Mouse (Mus musculus) thymus, postnatal 10 days (tissue): ENCODE measurements around the gene Aloxe3.
A peak's percentile ranks its signal among the peaks of the same experiment; 100 is the strongest.

Experiments used
- DNase-seq, 2 experiments: peaks; one replicate each; pipeline ENCODE4 v3.0.0; 2021; ENCODE audit warnings: low spot score in 2 of 2

Gene Aloxe3

DNA sequence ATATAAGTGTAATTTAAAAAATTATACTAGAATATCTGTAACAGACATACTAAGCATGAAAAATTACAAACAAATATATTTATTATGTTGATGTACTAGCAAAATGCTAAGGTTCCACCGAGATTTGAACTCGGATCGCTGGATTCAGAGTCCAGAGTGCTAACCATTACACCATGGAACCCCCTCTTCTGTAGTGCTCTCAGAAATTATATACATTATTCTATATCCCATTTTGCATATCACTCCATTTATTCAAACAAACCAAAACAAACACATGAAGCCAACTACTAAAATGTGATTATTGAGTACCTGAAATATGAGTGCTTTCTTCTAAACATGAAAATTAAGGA is 1.2 kb upstream of the Aloxe3 start:
- DNase-seq, result peak; percentile 41 to 76

DNA sequence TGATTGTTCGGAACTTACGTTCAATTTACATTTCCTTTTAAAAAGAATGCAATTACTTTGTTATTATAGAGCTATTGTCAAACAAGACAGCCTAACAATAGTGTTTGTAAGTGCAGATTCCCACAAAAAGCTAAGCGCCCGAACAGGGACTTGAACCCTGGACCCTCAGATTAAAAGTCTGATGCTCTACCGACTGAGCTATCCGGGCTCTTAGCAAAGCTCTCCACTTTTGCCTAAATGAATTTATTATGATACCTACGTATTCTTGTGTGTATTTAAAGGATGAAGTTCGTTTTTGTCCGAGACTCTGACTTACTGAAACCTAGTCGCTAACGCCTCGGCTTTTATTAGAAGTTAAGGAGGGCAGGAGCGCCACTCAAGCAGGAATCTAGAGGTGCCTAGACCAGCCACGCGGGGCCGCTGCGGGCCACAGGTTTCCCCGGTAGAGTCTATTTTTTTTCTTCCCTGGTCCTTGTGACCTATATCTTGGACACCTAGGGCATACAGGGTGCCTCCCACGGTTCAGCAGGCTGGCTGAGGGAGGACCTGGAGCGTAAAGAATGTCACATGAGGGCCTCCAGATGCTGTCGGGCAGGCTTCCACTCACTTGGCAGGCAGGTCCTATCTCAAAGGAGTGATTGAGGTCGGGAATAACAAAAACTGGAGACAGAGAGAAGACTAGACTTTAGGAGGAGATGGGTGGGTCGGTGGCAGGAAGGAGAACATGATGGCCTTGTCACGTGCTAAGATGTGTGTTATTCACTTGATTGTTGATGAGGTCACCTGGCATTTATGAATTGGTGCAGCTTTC is 450 bp upstream of the Aloxe3 start:
- peak; percentile 69 to 76 for DNase-seq

DNA sequence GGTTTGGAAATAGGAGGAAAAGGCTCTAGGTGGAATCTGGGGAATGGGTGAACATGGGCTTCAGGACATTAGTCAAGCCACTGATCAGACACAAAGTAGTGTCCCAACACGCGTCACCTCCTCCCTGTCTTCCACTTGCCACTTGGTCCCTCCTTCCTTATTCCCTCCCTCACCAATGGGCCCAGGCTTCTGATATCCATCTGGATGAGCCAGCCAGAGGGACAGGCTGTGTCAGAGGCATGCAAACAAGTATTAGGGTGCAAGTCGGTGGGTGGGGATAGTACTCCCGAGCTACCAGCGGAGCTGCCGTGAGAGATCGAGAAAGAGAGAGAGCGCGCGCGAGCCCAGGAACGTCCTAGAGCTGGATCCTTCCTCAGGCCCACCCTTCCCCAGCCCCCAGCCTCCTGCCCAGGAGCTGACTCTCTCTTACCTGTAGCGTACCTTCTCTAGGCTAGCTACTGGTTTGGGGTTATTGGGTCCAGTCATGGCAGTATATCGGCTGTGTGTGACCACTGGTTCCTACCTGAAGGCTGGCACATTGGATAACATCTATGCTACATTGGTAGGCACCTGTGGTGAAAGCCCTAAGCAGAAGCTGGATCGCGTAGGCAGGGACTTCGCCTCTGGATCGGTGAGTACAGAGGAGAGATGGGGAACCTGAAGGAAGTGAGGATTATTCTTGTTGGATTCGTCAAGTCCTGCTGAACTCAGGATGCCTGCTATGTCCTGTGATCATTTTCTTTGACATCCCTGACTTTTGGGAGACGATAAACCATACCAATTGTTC is 416 bp downstream of the Aloxe3 start:
- DNase-seq, result peak in 1 of 2 experiments; percentile 21

- DNase-seq, result no peak
These were observed 1.0 kb downstream of the Aloxe3 start for GRCm38 (mm10) chr11:69126706-69127095.

DNA sequence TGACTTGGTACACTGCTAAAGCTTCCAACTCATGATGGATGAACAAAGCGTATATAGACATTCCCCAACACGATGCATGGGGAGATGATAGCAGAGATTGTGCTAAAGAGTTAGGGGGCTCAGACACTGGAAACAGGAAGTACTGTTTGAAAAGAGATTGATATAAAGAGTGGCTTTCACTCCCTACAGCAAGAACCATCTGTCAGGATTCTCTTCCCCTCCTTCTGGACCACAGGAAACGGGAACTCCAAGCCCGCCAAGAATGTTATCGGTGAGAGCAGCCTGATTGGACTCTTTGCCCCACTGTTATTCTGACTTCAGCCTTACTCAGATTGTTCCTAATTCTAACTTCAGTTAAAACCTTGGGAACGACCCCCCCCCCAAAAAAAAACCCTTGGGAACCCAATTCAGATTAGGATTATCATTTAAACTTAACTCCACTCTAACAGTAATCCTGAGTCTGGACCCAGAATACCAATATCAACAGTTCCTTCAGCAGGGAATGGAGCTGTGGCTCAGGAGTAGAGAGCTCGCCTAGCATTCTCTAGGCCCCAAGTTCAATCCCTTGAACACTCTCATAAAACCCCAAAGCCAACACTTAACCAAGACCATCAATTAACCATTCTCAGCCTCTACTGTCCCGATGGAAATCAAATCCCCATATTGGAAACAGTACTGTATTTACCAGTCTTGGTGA is 2.9 kb downstream of the Aloxe3 start:
- no peak for DNase-seq

DNA sequence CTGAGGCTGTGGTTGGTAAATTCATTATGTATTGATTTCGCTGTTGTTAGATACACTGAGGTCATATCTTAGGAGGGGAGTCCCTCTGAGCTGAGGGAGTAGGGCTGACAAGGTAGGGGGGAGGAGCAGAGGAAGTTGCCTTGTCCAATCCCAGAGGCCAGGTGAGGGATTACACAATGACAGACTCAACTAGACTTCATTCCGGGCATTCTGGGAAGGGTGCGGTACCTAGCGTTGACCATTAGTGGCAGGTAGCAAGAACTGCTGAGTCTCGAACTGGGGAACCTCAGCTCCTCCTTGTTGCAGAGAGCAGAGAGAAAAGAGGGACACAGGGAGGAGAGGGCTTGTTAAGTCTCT is 7.8 kb downstream of the Aloxe3 start:
- DNase-seq, result no peak

- DNase-seq, result peak; percentile 39 to 52
These were observed 8.4 kb downstream of the Aloxe3 start for GRCm38 (mm10) chr11:69133923-69134621.

DNA sequence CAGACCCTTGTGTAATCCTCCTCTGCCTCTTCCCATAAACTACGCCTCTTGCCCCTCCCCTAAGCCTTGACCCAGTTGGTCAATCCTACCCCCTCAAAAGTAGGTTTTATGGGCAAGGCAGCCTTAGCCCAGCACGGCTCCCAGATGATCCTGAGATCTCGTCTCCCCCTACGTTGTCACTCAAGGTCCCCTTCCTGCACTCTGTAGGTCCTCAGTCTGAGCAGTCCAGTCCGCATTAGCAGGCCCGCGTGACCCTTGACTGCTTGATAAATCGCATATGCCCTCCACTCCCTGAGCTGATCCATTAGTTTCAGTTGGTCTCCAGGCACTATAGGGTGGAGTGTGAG is 8.9 kb downstream of the Aloxe3 start:
- DNase-seq, result no peak

GRCm38 (mm10) chr11:69135361-69135760 is 9.7 kb downstream of the Aloxe3 start:
- no peak for DNase-seq

- DNase-seq, result no peak
These were observed 21.9 kb downstream of the Aloxe3 start for GRCm38 (mm10) chr11:69147546-69147945.

DNA sequence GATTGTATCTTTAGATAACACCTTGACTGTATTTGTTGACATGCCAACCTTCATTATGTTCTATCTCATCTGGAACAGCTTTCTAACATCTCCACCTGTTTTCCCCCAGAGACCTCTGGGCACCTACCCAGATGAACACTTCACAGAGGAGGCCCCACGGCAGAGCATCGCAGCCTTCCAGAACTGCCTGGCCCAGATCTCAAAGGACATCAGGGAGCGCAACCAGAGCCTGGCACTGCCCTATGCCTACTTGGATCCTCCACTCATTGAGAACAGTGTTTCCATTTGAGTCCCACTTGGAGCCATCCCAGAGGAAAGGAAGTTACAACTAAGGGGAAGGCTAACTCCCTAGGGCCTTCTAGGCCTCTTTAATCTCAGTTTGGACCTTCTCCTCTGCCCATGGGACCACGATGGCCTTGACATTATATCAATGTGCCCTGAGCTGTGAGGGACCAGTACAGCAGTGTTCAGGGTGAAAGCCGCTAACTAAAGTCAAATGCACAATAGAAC is 22.8 kb downstream of the Aloxe3 start:
- no peak for DNase-seq

DNA sequence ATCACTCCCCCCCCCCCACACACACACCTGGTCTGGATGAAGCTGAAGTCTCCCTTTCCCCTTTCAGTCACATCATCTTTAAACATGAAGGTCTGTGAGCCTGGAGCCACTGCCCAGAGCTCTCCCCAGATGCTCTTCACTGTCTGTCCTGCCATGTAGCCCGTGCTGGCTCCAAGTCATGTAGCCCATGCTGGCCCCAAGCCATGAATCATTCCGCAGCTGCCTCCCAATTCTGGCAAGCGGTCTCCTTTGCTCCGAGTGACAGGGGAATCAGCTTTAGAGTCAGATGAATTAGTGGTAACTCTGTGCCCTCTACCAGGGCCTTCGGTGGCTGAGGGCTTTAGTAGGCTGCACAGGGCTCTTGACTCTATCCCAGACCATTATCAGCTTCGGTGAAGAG is 24.0 kb downstream of the Aloxe3 start:
- DNase-seq, result no peak

DNA sequence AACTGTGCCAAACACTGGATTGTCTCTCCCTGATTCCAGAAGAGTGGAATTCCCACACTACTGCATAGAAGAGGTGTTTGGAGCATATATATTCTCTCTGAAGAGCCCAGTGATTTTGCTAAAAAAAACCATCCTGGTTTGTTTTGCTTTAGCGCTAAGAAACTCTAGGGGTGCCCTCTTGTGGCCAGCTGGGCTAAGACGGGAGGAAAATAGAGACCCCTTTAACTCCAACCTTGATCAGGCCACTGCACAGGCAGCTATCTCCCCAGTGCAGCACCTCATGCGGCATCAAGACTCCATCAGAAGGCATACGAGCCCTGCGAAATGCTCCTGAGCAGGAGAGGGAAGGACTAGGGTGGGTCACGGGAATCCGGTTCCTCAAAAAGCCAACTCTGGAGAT is 24.7 kb downstream of the Aloxe3 start:
- peak; percentile 51 to 78 for DNase-seq

- DNase-seq, result no peak
These were observed 25.3 kb downstream of the Aloxe3 start for GRCm38 (mm10) chr11:69151004-69151403.

GRCm38 (mm10) chr11:69153831-69154230 is 28.1 kb downstream of the Aloxe3 start:
- no peak for DNase-seq

DNA sequence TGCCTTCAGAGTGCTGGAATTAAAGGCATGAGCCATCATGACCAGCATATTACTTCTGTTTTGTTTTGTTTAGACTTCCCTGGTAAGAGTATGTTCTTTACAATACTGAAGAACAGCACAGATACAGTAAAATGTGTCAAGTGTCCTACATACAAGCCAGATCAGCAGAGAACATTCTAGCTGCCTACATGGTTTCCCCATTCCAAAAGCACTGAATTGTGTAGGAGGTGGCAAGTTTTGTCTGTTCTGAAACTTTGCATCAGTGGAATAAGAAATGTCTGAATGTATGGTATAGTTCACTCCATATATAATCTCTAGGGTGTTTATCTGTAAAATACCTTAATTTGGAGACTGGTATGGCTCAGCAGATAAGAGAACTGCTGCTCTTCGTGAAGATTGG is 29.7 kb downstream of the Aloxe3 start:
- DNase-seq, result no peak

- DNase-seq, result no peak
These were observed 31.1 kb downstream of the Aloxe3 start, which contains the start of gene Alox12b for GRCm38 (mm10) chr11:69156800-69157199. TSS of gene Alox12b (plus strand) at chr11:69156989.

GRCm38 (mm10) chr11:69169313-69169712 is 43.6 kb downstream of the Aloxe3 start:
- DNase-seq, result no peak

DNA sequence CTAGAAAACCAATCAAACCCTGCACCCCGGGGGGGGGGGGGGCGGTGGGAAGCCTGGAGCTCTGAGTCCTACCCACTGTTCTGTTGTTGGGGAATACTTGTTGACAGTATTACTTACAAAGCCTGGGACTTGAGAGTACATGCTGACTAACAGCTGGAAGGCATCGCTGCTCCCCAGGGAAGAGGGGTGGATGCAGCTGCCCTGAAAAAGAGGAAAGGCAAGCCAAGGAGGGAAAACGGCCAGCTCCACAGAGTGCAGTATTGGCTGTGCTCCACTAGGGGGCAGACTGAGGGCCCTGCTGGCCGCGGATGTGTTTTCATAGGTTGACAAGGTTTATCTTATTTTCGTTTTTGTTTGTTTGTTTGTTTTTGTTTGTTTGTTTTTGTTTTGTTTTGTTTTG is 45.9 kb downstream of the Aloxe3 start:
- peak in 1 of 2 experiments; percentile 41 for DNase-seq

GRCm38 (mm10) chr11:69172606-69173005 is 46.9 kb downstream of the Aloxe3 start:
- DNase-seq, result no peak

- no peak for DNase-seq
These were observed 49.0 kb downstream of the Aloxe3 start for GRCm38 (mm10) chr11:69174722-69175121.

GRCm38 (mm10) chr11:69178525-69178924 is 52.8 kb downstream of the Aloxe3 start:
- DNase-seq, result no peak
